Mouse (Mus musculus) lung, postnatal 0 days (tissue): ENCODE results near the gene Hyou1. TPM values are rescaled to one million over a fixed set of nuclear protein-coding genes. Genes with fewer than 3 reads are reported as not detected.
"Not testable (repeated sequence)": the region's sequence is repeated elsewhere in the genome, so short reads cannot be mapped to it uniquely, and the experiment has no call there.

Source experiments
- ATAC-seq: fragments of 200-750 bp; cut with Nextera tagmentation; 2 replicates; pipeline ENCODE4 v1.8.0; 2017; ENCODE audit warnings: moderate library complexity
- DNase-seq: peaks from one replicate; pipeline ENCODE4 v3.0.0-alpha.2; 2016; ENCODE audit warnings: low spot score
- H3K27ac ChIP-seq: fragments of 300-500 bp; sonication (generic); 2 replicates; pipeline ENCODE4 v1.5.1; 2014; ENCODE audit warnings: antibody characterized with exemption, mild to moderate bottlenecking, low read length, mixed read lengths
- H3K27me3 ChIP-seq: fragments of 300-500 bp; sonication (generic); replicated peaks from 2 replicates; pipeline ENCODE4 v1.6.1; 2014; ENCODE audit warnings: low read length, mixed read lengths; ENCODE audit not compliant: insufficient read depth
- H3K36me3 ChIP-seq: fragments of 300-500 bp; sonication (generic); 2 replicates; pipeline ENCODE4 v1.6.1; 2014; ENCODE audit warnings: low read length, mixed read lengths; ENCODE audit not compliant: insufficient read depth
- H3K4me1 ChIP-seq: fragments of 300-500 bp; sonication (generic); 2 replicates; pipeline ENCODE4 v1.6.1; 2014; ENCODE audit warnings: antibody characterized with exemption, low read depth, low read length, mixed read lengths; ENCODE audit not compliant: insufficient read depth
- H3K4me2 ChIP-seq: fragments of 300-500 bp; sonication (generic); replicated peaks from 2 replicates; pipeline ENCODE4 v1.6.1; 2014; ENCODE audit warnings: low read depth, mild to moderate bottlenecking, low read length, moderate library complexity, mixed read lengths
- H3K4me3 ChIP-seq: fragments of 300-500 bp; sonication (generic); 2 replicates; pipeline ENCODE4 v1.5.1; 2014; ENCODE audit warnings: low read depth, low read length
- H3K9ac ChIP-seq: fragments of 300-500 bp; sonication (generic); replicated peaks from 2 replicates; pipeline ENCODE4 v1.6.1; 2014; ENCODE audit warnings: low read depth, mild to moderate bottlenecking
- H3K9me3 ChIP-seq: fragments of 300-500 bp; sonication (generic); 2 replicates; pipeline ENCODE4 v1.6.1; 2016; ENCODE audit warnings: low read length, mixed read lengths
- CTCF ChIP-seq: IDR thresholded peaks from 2 replicates; pipeline ENCODE4 v1.5.1; 2016; ENCODE audit warnings: antibody characterized with exemption, mild to moderate bottlenecking
- EP300 ChIP-seq: IDR thresholded peaks from 2 replicates; pipeline ENCODE4 v1.6.1; 2016; ENCODE audit warnings: antibody characterized with exemption, mild to moderate bottlenecking, control low read depth
- WGBS: fragments of 180-500 bp; shearing (Covaris S2); extraction: QIAGEN DNeasy Blood & Tissue Kit; methylation state at CpG from one replicate; pipeline ENCODE4 v1.1.7; 2014; 5-methylcytosine and 5-hydroxymethylcytosine counted together
- polyA plus RNA-seq: library from polyadenylated mRNA; unstranded; fragments of >200 nt; fragmentation: Nextera tagmentation; extraction: Ambion mirVana; gene quantifications from 2 replicates; pipeline ENCODE4 v1.2.1, GENCODE M21; 2015

Hyou1 gene
- polyA plus RNA-seq, 1 experiment from 2014 or later: 11.4 TPM

GRCm38 (mm10) chr9:44412306-44412705 lies 33.0 kb downstream of the Hyou1 start:
- H3K9me3 ChIP-seq: no peaks in the 10 kb centered on the region
- 73% methylated on average over 4 of the region's 4 CpGs for WGBS
- no peak for ATAC-seq
- H3K4me2 ChIP-seq: no peak overlapping the region
- H3K9ac ChIP-seq: no peak overlapping the region
- no peak overlapping the region for H3K4me3 ChIP-seq
- H3K36me3 ChIP-seq: peaks cover 16% of the 10 kb centered on the region
- H3K4me1 ChIP-seq: peaks cover 7% of the 10 kb centered on the region; the same call in 1 of the 2 replicates
- no peak for DNase-seq
- H3K27me3 ChIP-seq: no peaks in the 10 kb centered on the region
- TF ChIP-seq EP300: no peak
- TF ChIP-seq CTCF: no peak
- no peak overlapping the region for H3K27ac ChIP-seq

- Histone ChIP-seq H3K9me3 (no peaks in the 10 kb centered on the region), H3K27me3 (no peaks in the 10 kb centered on the region), H3K36me3 (peaks cover 16% of the 10 kb centered on the region), H3K27ac (no peak overlapping the region), H3K4me1 (peaks cover 7% of the 10 kb centered on the region; the same call in 1 of the 2 replicates), H3K4me3 (no peak overlapping the region), H3K4me2 (no peak overlapping the region), H3K9ac (no peak overlapping the region)
- ATAC-seq (no peak), DNase-seq (no peak)
- WGBS: 55% methylated on average over 2 of the region's 2 CpGs
- no peak for TF ChIP-seq CTCF
- TF ChIP-seq EP300: no peak
Measured at GRCm38 (mm10) chr9:44412781-44413180, 33.5 kb downstream of the Hyou1 start.

- H3K4me1 ChIP-seq: peaks cover 8% of the 10 kb centered on the region; the same call in 1 of the 2 replicates
- no peak for DNase-seq
- no peaks in the 10 kb centered on the region; the same call in 1 of the 2 replicates for H3K36me3 ChIP-seq
- TF ChIP-seq CTCF: no peak
- no peak for TF ChIP-seq EP300
- peak overlapping the region; percentile 87 for H3K4me2 ChIP-seq
- no peaks in the 10 kb centered on the region for H3K27me3 ChIP-seq
- peak overlapping the region; percentile 78 for H3K27ac ChIP-seq
- no peaks in the 10 kb centered on the region for H3K9me3 ChIP-seq
- ATAC-seq: peak; percentile 68
- 7% methylated on average over 26 of the region's 26 CpGs for WGBS
- H3K9ac ChIP-seq: peak overlapping the region; percentile 53
- H3K4me3 ChIP-seq: peak overlapping the region; percentile 77
Measured at GRCm38 (mm10) chr9:44417156-44417891, 38.0 kb downstream of the Hyou1 start.

- Histone ChIP-seq H3K4me2 (peak overlapping the region; percentile 87), H3K4me3 (peak overlapping the region; percentile 77), H3K4me1 (peaks cover 8% of the 10 kb centered on the region; the same call in 1 of the 2 replicates), H3K9me3 (no peaks in the 10 kb centered on the region), H3K27ac (peak overlapping the region; percentile 78), H3K27me3 (no peaks in the 10 kb centered on the region), H3K9ac (peak overlapping the region; percentile 53), H3K36me3 (no peaks in the 10 kb centered on the region; the same call in 1 of the 2 replicates)
- peak; percentile 99 for ATAC-seq
- TF ChIP-seq CTCF (peak; percentile 86), EP300 (no peak)
- under 1% methylated on average over 38 of the region's 38 CpGs for WGBS
- DNase-seq: peak; percentile 96
Measured at GRCm38 (mm10) chr9:44417892-44418363, 38.6 kb downstream of the Hyou1 start.

GRCm38 (mm10) chr9:44418519-44419385 lies 39.5 kb downstream of the Hyou1 start, which contains the start of gene Ccdc84:
Gene Ccdc84, minus strand, starts transcription at chr9:44418569.
- Histone ChIP-seq H3K4me3 (peak within 1 kb of the TSS; percentile 77), H3K9me3 (no peaks in the 10 kb centered on the region), H3K36me3 (no peaks in the 10 kb centered on the region; the same call in 1 of the 2 replicates), H3K4me1 (peaks cover 8% of the 10 kb centered on the region; the same call in 1 of the 2 replicates), H3K9ac (peak within 1 kb of the TSS; percentile 53), H3K27me3 (no peaks in the 10 kb centered on the region), H3K4me2 (peak within 1 kb of the TSS; percentile 87), H3K27ac (peak within 1 kb of the TSS; percentile 78)
- no peak for ATAC-seq
- 75% methylated on average over 14 of the region's 14 CpGs for WGBS
- TF ChIP-seq EP300 (no peak), CTCF (no peak)
- no peak for DNase-seq

GRCm38 (mm10) chr9:44419730-44420129 lies 40.4 kb downstream of the Hyou1 start:
- not testable (repeated sequence) for H3K36me3 ChIP-seq, H3K9ac ChIP-seq, DNase-seq, H3K9me3 ChIP-seq, H3K4me1 ChIP-seq, H3K27ac ChIP-seq, H3K4me2 ChIP-seq, H3K27me3 ChIP-seq, H3K4me3 ChIP-seq, ATAC-seq
- 91% methylated on average over 9 of the region's 9 CpGs for WGBS
